13 mouse cellular contexts compared by ENCODE assay signal in the genomic region with DNA sequence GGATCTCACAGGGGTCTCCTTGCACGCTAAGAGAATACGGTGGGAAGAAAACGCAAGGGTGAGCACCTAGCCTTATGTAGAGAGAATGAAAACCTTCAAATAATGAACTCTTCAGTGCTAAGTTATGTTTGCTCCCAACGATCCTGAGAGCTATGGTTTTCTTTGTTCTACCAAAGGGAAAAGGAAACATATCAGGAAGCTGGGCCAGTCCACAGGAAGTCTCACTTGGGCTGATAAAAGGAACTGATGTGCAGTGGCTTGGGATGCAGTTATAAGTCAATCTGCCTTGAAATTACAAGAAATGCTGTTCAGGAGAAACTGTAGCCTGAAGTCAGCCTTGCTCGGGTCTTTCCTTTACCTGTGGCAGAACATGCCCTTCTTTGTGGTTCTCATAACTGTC. TPM values are rescaled to one million over a fixed set of nuclear protein-coding genes. Genes with fewer than 3 reads are reported as not detected.
DNase-seq lines count a peak whose midpoint lies in the region; ATAC-seq lines count a peak whose summit lies in the region.
"Had no signal": no experiment of that assay in that cellular context is flagged by ENCODE, and none has a peak within 500 bp of the region (broad histone marks: within the 10 kb centered on the region; RNA-seq: fewer than 3 reads in every experiment).

No protein-coding gene starts in this region.

- H3K9ac ChIP-seq in heart, embryonic 14.5 days (ENCODE audit: low read length), result no peak overlapping the region
- H3K9ac ChIP-seq: limb, embryonic 12.5 days had no signal

- H3K4me3 ChIP-seq in heart, embryonic 10.5 days, result no peak overlapping the region
- no peak overlapping the region for H3K4me3 ChIP-seq in heart, embryonic 14.5 days (ENCODE audit: control insufficient read depth in 1 of 2, insufficient read depth in 1 of 2, low read depth in 1 of 2, low read length in 2 of 2)
- no peak overlapping the region for H3K4me3 ChIP-seq in embryonic facial prominence, embryonic 10.5 days
- H3K4me3 ChIP-seq: limb, embryonic 12.5 days had no signal

- peak; percentile 96 for DNase-seq in heart, adult 11 months
- DNase-seq in heart, embryonic 10.5 days (ENCODE audit: low spot score), result no peak
- peak; percentile 51 for DNase-seq in kidney, adult 9 months
- no peak for DNase-seq in kidney, adult 8-10 months
- peak; percentile 34 to 56 for DNase-seq in kidney, postnatal 25 days
- no peak for DNase-seq in c-Kit-positive CD71-positive TER-119-positive erythroid progenitor cells, embryonic 14.5 days (ENCODE audit: low spot score)
- no peak for DNase-seq in embryonic facial prominence, embryonic 10.5 days (ENCODE audit: low spot score)
- DNase-seq: adrenal gland, adult 8-10 months; right cerebral cortex, postnatal 25 days; thymus, postnatal 14 days had no signal

- ATAC-seq in heart, embryonic 14.5 days (ENCODE audit: insufficient number of reproducible peaks, insufficient read depth, low FRiP score, low read depth), result no peak
- ATAC-seq: forebrain, embryonic 16.5 days had no signal

- H3K4me1 ChIP-seq in heart, embryonic 10.5 days, result no peaks in the 10 kb centered on the region; the same call in 1 of the 2 replicates
- H3K4me1 ChIP-seq in heart, embryonic 14.5 days (ENCODE audit: control insufficient read depth in 2 of 2, insufficient read depth in 2 of 2, low read length in 2 of 2), result peaks cover 2 to 5% of the 10 kb centered on the region in 2 experiments; a peak in 2 of 4 replicates
- peaks cover 3% of the 10 kb centered on the region; the same call in 1 of the 2 replicates for H3K4me1 ChIP-seq in embryonic facial prominence, embryonic 10.5 days

- H3K36me3 ChIP-seq in heart, embryonic 10.5 days, result peaks cover 2% of the 10 kb centered on the region; the same call in 1 of the 2 replicates
- H3K36me3 ChIP-seq in heart, embryonic 14.5 days (ENCODE audit: control insufficient read depth, insufficient read depth, low read length), result no peaks in the 10 kb centered on the region
- H3K36me3 ChIP-seq in embryonic facial prominence, embryonic 10.5 days (replicated peaks), result peaks cover 41% of the 10 kb centered on the region

- no peaks in the 10 kb centered on the region for H3K9me3 ChIP-seq in heart, embryonic 10.5 days
- H3K9me3 ChIP-seq in heart, embryonic 14.5 days (ENCODE audit: control insufficient read depth, low read length), result no peaks in the 10 kb centered on the region
- H3K9me3 ChIP-seq in embryonic facial prominence, embryonic 10.5 days, result no peaks in the 10 kb centered on the region
- H3K9me3 ChIP-seq: limb, embryonic 12.5 days had no signal

- no peak overlapping the region; the same call in 1 of the 2 replicates for H3K27ac ChIP-seq in heart, embryonic 10.5 days
- H3K27ac ChIP-seq in heart, embryonic 14.5 days (replicated peaks in 1 of 2; ENCODE audit: control insufficient read depth in 1 of 2, insufficient read depth in 1 of 2, low read depth in 2 of 2, low read length in 2 of 2), result peak overlapping the region; percentile 71 to 72
- no peak overlapping the region for H3K27ac ChIP-seq in embryonic facial prominence, embryonic 10.5 days (replicated peaks)
- H3K27ac ChIP-seq: limb, embryonic 12.5 days had no signal

- no peaks in the 10 kb centered on the region for H3K27me3 ChIP-seq in heart, embryonic 10.5 days (ENCODE audit: insufficient read depth, poor library complexity, severe bottlenecking)
- no peaks in the 10 kb centered on the region for H3K27me3 ChIP-seq in heart, embryonic 14.5 days (ENCODE audit: control insufficient read depth, insufficient read depth, low read length)
- no peaks in the 10 kb centered on the region for H3K27me3 ChIP-seq in embryonic facial prominence, embryonic 10.5 days (replicated peaks; ENCODE audit: low read depth, poor library complexity, severe bottlenecking)
- H3K27me3 ChIP-seq: limb, embryonic 12.5 days had no signal

- 0 out of 2 replicates have a peak overlapping the region, but pooled peaks have one; percentile 2 for H3K4me2 ChIP-seq in heart, embryonic 14.5 days (ENCODE audit: low read length)
- H3K4me2 ChIP-seq: limb, embryonic 12.5 days had no signal

- 63% methylated on average over 5 of the region's 5 CpGs for WGBS in heart, embryonic 10.5 days
- WGBS in heart, embryonic 14.5 days, result 66% methylated on average over 5 of the region's 5 CpGs
- 87% methylated on average over 5 of the region's 5 CpGs for WGBS in embryonic facial prominence, embryonic 10.5 days

RNA-seq across cellular contexts. Expression of a gene that starts 13.1 kb away (rescaled TPM):
- 17.5 and 20.8 TPM in 2 replicates for polyA plus RNA-seq in heart, embryonic 10.5 days (2016; fragmentation: Nextera tagmentation; extraction: Ambion mirVana)
- polyA plus RNA-seq in heart, embryonic 14.5 days (2014; fragmentation: Nextera tagmentation; extraction: Ambion mirVana), result 20.6 and 22.4 TPM in 2 replicates
- 54.8 and 56.7 TPM in 2 replicates for polyA plus RNA-seq in embryonic facial prominence, embryonic 10.5 days (2016; fragmentation: Nextera tagmentation; extraction: Ambion mirVana)

Comparison
In these comparisons a context has a peak if more than half of its experiments do, and no peak if none do; other contexts are left out.
1. DNase-seq: peak in heart, adult 11 months (single experiment), kidney, adult 9 months (single experiment) and kidney, postnatal 25 days (2 of 2); none in heart, embryonic 10.5 days (single experiment), kidney, adult 8-10 months (0 of 2), c-Kit-positive CD71-positive TER-119-positive erythroid progenitor cells, embryonic 14.5 days (single experiment) and embryonic facial prominence, embryonic 10.5 days (single experiment).
2. H3K27ac ChIP-seq: peak in heart, embryonic 14.5 days (2 of 2); none in heart, embryonic 10.5 days (single experiment) and embryonic facial prominence, embryonic 10.5 days (single experiment).